Mouse (Mus musculus) kidney, embryonic 16.5 days (tissue): ENCODE data around the gene Foxj3. TPM values are rescaled to one million over a fixed set of nuclear protein-coding genes. Genes with fewer than 3 reads are reported as not detected.
A peak's percentile ranks its signal among the peaks of the same experiment; 100 is the strongest.
"Not testable (repeated sequence)": the region's sequence is repeated elsewhere in the genome, so short reads cannot be mapped to it uniquely, and the experiment has no call there.

ENCODE experiments used
- ATAC-seq: fragments of 200-750 bp; cut with Nextera tagmentation; 2 replicates; pipeline ENCODE4 v1.8.0; 2017; ENCODE audit warnings: moderate TSS enrichment; ENCODE audit not compliant: low FRiP score, low TSS enrichment
- H3K27ac ChIP-seq: fragments of 300-500 bp; sonication (generic); 2 replicates; pipeline ENCODE4 v1.5.1; 2014; ENCODE audit warnings: low read length
- H3K27me3 ChIP-seq: fragments of 300-500 bp; sonication (generic); 2 replicates; pipeline ENCODE4 v1.6.1; 2014; ENCODE audit warnings: low read length, control low read depth, mixed read lengths; ENCODE audit not compliant: insufficient read depth
- H3K36me3 ChIP-seq: fragments of 300-500 bp; sonication (generic); 2 replicates; pipeline ENCODE4 v1.6.1; 2014; ENCODE audit warnings: low read length, control low read depth, mixed read lengths; ENCODE audit not compliant: insufficient read depth
- H3K4me1 ChIP-seq: fragments of 300-500 bp; sonication (generic); 2 replicates; pipeline ENCODE4 v1.6.1; 2014; ENCODE audit warnings: low read length, control low read depth, mixed read lengths; ENCODE audit not compliant: insufficient read depth
- H3K4me2 ChIP-seq: fragments of 300-500 bp; sonication (generic); replicated peaks from 2 replicates; pipeline ENCODE4 v1.6.1; 2014; ENCODE audit warnings: low read depth, low read length
- H3K4me3 ChIP-seq: fragments of 300-500 bp; sonication (generic); 2 replicates; pipeline ENCODE4 v1.5.1; 2014; ENCODE audit warnings: mild to moderate bottlenecking, low read length
- H3K9ac ChIP-seq: fragments of 300-500 bp; sonication (generic); replicated peaks from 2 replicates; pipeline ENCODE4 v1.6.1; 2014; ENCODE audit warnings: low read length
- H3K9me3 ChIP-seq: fragments of 300-500 bp; sonication (generic); 2 replicates; pipeline ENCODE4 v1.6.1; 2016; ENCODE audit warnings: low read length, control low read depth
- WGBS: fragments of 180-500 bp; shearing (Covaris S2); extraction: QIAGEN DNeasy Blood & Tissue Kit; methylation state at CpG from one replicate; pipeline ENCODE4 v1.1.7; 2014; 5-methylcytosine and 5-hydroxymethylcytosine counted together
- polyA plus RNA-seq: library from polyadenylated mRNA; unstranded; fragments of >200 nt; fragmentation: Nextera tagmentation; extraction: Ambion mirVana; gene quantifications from 2 replicates; pipeline ENCODE4 v1.2.1, GENCODE M21; 2015

Foxj3 gene
- polyA plus RNA-seq, 1 experiment from 2014 or later = 25.4 TPM

DNA sequence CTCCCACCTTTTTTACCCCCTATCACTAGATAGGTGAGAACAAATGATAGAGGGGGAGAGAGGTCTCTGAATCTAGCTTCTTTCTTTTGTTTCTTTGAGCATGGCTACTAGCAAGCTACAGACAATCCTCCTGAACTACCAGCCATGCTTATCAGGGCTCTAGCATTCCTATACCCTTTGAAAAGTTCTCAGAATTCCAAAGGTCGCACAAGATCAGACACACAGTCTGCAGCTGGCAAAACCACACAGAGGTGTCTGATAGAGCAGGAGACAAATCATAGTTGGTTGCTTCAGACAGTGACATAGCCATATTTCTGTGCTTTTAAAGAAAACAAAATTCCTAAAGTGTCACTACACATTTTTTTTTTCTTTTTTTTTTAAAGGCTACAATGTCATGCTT is 62.8 kb downstream of the Foxj3 start:
- Histone ChIP-seq H3K4me2 (no peak overlapping the region), H3K9ac (no peak overlapping the region), H3K9me3 (no peaks in the 10 kb centered on the region), H3K4me3 (no peak overlapping the region), H3K4me1 (0 out of 2 replicates have a peak, but pooled peaks cover 2% of the 10 kb centered on the region), H3K27me3 (no peaks in the 10 kb centered on the region), H3K27ac (no peak overlapping the region), H3K36me3 (peaks cover 13% of the 10 kb centered on the region; the same call in 1 of the 2 replicates)
- WGBS = 60% methylated on average over 1 of the region's 1 CpGs
- no peak for ATAC-seq

DNA sequence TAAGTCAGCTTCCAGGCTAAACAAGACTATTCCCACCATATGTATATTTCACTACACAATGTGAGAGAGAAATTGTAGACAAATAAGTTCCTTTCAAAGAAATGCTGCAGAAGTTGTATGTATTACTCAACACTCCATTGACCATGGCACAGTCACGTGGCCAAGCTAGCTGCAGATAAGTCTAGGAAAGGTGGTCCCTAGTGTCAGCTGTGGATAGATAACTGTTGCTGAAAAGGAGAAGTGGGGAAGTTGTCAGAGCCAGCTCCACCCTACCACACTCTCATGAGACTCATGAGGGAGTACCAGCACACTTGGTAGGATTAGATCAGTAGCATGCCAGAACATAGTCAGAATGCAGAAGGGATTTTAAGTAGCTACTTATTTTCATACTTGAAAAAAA is 72.7 kb downstream of the Foxj3 start:
- WGBS = 90% methylated on average over 1 of the region's 1 CpGs
- Histone ChIP-seq H3K36me3 (peaks cover 14% of the 10 kb centered on the region), H3K4me3 (no peak overlapping the region), H3K9me3 (no peaks in the 10 kb centered on the region), H3K4me1 (no peaks in the 10 kb centered on the region), H3K27me3 (no peaks in the 10 kb centered on the region), H3K27ac (no peak overlapping the region), H3K9ac (no peak overlapping the region), H3K4me2 (no peak overlapping the region)
- no peak for ATAC-seq

DNA sequence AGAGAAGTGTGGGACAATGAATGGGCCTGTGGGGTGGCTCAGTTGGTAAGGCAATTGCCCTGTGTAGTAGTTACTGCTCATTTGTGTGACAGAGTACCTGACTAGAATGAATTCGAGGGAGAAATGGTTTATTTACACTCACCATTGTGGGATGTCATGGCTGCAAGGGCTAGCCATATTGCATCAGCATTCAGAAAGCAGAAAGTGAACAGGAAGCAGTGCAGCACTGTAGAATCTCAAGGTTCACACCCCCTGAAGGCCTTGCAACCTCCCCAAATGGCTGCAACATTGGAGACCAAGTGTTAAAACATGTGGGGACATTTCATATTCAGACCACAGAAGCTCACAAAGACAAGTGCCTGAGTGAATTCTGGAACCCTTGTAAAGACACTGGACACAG is 77.3 kb downstream of the Foxj3 start:
- Histone ChIP-seq H3K9ac (no peak overlapping the region), H3K27ac (no peak overlapping the region), H3K4me2 (no peak overlapping the region), H3K36me3 (peaks cover 3% of the 10 kb centered on the region; the same call in 1 of the 2 replicates), H3K4me3 (no peak overlapping the region), H3K27me3 (no peaks in the 10 kb centered on the region), H3K9me3 (no peaks in the 10 kb centered on the region), H3K4me1 (no peaks in the 10 kb centered on the region)
- no peak for ATAC-seq
- WGBS = 60% methylated on average over 1 of the region's 1 CpGs

DNA sequence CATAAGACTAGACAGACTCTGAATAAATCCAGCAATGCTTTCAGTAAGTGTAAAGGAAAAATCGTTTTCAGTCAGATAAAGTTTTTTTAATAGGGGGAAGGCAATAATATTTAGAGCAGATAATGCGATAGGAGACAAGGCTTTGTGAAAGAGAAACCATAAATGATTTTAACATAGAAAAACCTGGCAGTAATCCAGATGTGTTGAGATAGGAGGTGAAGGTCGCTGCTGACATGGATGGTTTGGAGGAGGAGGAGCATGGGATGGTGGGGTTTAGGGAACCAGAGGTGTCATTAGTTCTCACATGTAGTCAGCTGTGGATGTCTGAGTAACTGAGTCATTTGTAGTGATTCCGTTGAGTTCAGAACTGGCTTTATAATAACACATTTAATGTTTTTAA is 77.9 kb downstream of the Foxj3 start:
- ATAC-seq = no peak
- Histone ChIP-seq H3K4me2 (no peak overlapping the region), H3K4me3 (no peak overlapping the region), H3K36me3 (peaks cover 3% of the 10 kb centered on the region; the same call in 1 of the 2 replicates), H3K9ac (no peak overlapping the region), H3K4me1 (no peaks in the 10 kb centered on the region), H3K9me3 (no peaks in the 10 kb centered on the region), H3K27ac (no peak overlapping the region), H3K27me3 (no peaks in the 10 kb centered on the region)
- 73% methylated on average over 4 of the region's 4 CpGs for WGBS

DNA sequence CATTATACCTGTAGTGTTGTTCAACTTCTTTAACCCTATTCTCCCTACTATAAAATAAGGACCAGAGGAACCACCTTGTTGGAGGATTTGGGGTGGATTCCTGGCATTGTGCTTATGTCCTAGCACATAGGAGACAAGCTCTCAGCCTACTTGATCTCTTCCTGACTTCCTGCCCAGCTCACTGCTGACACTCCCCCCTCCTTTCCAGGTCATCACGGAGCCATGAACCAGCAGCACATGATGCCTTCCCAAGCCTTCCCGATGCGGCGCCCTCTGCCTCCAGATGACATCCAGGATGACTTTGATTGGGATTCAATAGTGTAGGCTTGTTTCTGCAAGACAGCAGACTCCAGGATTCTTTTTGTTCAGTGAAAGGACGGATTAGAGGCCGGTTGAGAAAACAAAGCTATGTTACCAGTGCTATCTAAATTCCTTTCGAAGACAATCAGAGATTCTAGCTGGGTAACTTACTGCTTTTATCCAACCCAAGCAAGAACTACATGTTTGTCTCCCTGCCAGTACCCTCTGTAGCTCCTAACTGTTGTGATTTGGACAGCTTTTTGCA is 89.4 kb downstream of the Foxj3 start:
- Histone ChIP-seq H3K27ac (no peak overlapping the region), H3K4me3 (no peak overlapping the region), H3K9me3 (no peaks in the 10 kb centered on the region), H3K27me3 (no peaks in the 10 kb centered on the region), H3K4me1 (peaks cover 2% of the 10 kb centered on the region), H3K4me2 (no peak overlapping the region), H3K9ac (no peak overlapping the region), H3K36me3 (peaks cover 44% of the 10 kb centered on the region)
- WGBS = 68% methylated on average over 7 of the region's 7 CpGs
- no peak for ATAC-seq

DNA sequence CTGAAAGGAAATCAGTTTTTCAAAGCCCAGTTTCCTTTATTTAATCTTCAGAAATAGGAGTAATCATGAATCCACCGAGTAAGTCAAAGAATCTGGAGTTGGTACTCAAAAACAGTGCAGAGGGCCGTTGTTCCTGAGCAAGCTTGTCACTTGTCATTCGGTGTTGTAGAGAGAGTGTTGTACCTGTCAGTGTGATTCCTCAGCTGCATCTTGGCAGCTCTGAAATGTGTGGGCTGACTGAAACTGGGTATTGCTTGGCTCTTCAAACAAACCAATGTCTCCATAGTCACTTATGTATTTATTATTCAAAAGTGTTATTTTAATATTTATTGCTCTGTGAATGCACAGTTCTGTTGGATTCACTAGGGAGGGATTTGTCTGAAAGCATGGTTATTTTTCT is 90.1 kb downstream of the Foxj3 start:
- H3K36me3 ChIP-seq = peaks cover 39% of the 10 kb centered on the region
- no peak for ATAC-seq

DNA sequence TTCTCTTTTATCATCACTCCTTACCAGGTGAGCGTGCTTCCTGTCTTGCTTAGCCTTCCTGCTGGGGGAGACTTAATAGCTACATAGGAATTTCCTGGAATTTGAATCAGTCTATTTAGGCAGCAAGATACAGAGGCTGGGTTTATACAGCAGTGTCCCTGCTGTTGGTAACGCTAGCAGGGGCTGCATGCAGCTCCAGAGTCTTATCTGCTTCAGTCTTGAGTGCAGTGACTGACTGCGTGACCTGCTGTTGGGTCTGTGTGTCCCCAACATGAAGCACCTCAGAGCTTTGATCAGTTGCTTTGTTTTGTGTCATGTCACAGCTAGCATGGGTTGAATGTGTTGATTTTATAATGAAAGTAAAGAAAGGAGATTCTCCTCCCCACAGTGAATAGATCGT is 90.5 kb downstream of the Foxj3 start:
- Histone ChIP-seq H3K4me1 (peaks cover 8% of the 10 kb centered on the region), H3K9me3 (no peaks in the 10 kb centered on the region), H3K4me2 (no peak overlapping the region), H3K27me3 (no peaks in the 10 kb centered on the region), H3K27ac (no peak overlapping the region), H3K9ac (no peak overlapping the region), H3K4me3 (no peak overlapping the region), H3K36me3 (peaks cover 35% of the 10 kb centered on the region)
- ATAC-seq = no peak
- 80% methylated on average over 4 of the region's 4 CpGs for WGBS

More for the DNA sequence above, 90.1 kb downstream of the Foxj3 start:
- Histone ChIP-seq H3K27me3 (no peaks in the 10 kb centered on the region), H3K4me1 (peaks cover 8% of the 10 kb centered on the region), H3K9ac (no peak overlapping the region), H3K4me2 (no peak overlapping the region), H3K9me3 (no peaks in the 10 kb centered on the region), H3K4me3 (no peak overlapping the region), H3K27ac (no peak overlapping the region)
- WGBS = 92% methylated on average over 3 of the region's 3 CpGs

DNA sequence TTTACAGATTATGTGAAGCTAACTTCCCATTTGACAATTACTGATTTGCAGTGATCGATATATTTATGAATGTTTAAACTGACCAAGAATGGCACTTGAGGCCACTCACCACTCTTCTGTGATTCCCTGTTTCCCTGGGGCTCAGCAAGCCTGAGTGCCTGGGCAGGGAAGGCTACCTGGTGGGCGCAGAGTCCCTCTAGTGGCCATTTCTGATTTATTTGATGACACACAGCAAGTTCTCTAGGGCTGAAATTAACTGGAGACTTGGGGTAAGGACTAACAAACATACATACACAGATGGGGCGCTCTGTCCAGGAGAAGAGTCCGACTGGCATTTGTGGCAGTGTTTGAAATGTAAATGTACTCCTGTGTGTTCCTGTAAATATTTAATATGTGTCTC is 91.6 kb downstream of the Foxj3 start:
- peaks cover 26% of the 10 kb centered on the region for H3K36me3 ChIP-seq
- WGBS = 77% methylated on average over 4 of the region's 4 CpGs
- H3K27me3 ChIP-seq, H3K9me3 ChIP-seq, H3K27ac ChIP-seq, H3K9ac ChIP-seq, ATAC-seq, H3K4me3 ChIP-seq, H3K4me1 ChIP-seq, H3K4me2 ChIP-seq: not testable (repeated sequence)

DNA sequence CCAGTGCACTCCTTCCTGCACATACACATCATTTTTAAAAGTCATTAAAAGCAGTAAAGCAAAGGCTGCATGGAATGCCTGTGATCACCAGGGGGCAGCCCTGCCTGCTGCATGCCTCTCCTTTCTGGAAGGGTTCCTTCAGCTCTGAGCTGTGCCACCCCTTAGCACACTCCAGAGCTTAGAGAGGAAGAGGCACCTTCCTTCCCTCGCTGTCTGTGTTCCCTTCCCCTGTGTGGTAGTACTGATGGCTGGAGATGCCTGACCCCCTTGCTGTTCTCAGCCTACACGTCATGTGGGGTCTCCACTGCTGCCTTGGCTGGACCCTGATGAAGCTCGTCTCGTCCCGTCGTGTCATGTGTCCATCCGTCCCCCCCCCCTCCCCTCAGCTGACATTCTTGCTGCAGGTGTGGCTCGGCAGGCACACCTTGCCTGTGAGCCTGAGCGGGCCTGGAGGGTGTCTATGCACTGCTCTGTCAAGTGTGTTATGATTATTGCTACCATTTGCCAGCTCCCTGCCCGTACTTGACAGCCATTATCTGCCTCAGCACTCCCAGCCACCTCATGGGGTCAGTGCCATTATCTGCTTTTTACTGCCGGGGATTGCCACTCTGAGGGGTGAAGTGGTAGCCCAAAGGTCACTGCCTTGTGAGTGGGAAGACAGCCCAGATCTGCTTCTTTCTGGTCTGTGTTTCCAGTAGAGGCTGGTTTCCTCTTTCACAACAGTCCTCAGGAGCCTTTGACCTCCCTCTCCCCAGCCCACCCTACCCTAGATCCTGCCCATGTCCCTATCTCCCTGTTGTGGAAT is 94.5 kb downstream of the Foxj3 start:
- Histone ChIP-seq H3K9me3 (no peaks in the 10 kb centered on the region), H3K4me2 (no peak overlapping the region), H3K4me1 (peaks cover 8% of the 10 kb centered on the region), H3K9ac (no peak overlapping the region), H3K27me3 (no peaks in the 10 kb centered on the region), H3K27ac (peak overlapping the region; percentile 43; the same call in 1 of the 2 replicates), H3K36me3 (peaks cover 15% of the 10 kb centered on the region), H3K4me3 (no peak overlapping the region)
- ATAC-seq = peak; percentile 75
- 21% methylated on average over 11 of the region's 11 CpGs for WGBS

DNA sequence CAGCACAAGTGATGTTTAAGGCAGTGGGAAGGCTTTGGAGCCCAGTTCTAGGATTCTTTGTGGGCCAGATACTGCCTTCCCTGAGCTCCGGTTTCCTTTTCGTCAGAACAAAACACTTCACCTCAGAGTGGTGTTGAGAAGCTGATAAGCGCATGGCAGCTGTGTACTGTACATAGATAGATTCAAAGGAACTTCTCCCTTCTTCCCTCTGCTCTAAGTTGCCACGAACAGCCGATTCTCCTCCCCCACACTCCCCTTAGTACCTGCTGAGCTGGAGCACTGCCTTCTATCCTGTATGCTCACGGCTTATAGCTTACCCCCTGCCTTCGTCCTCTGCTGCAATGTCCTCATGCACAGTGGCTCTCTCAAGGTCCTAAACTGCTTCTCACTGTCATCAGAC is 95.9 kb downstream of the Foxj3 start:
- Histone ChIP-seq H3K9me3 (no peaks in the 10 kb centered on the region), H3K36me3 (peaks cover 10% of the 10 kb centered on the region; the same call in 1 of the 2 replicates), H3K4me1 (peaks cover 11% of the 10 kb centered on the region), H3K9ac (no peak overlapping the region), H3K4me3 (no peak overlapping the region), H3K27me3 (no peaks in the 10 kb centered on the region), H3K27ac (no peak overlapping the region), H3K4me2 (no peak overlapping the region)
- ATAC-seq = no peak
- 63% methylated on average over 7 of the region's 7 CpGs for WGBS
